Mouse (Mus musculus) CD8-positive naive resting alpha-beta T cell, adult 2 months (primary cell): ENCODE measurements around the gene Zdhhc5.
"Not testable (repeated sequence)": the region's sequence is repeated elsewhere in the genome, so short reads cannot be mapped to it uniquely, and the experiment has no call there.

ENCODE experiments used
- DNase-seq, 2 experiments: peaks; one replicate each; pipeline ENCODE4 v3.0.0; 2022; ENCODE audit warnings: low read depth in 2 of 2, low spot score in 2 of 2

The Zdhhc5 gene

DNA sequence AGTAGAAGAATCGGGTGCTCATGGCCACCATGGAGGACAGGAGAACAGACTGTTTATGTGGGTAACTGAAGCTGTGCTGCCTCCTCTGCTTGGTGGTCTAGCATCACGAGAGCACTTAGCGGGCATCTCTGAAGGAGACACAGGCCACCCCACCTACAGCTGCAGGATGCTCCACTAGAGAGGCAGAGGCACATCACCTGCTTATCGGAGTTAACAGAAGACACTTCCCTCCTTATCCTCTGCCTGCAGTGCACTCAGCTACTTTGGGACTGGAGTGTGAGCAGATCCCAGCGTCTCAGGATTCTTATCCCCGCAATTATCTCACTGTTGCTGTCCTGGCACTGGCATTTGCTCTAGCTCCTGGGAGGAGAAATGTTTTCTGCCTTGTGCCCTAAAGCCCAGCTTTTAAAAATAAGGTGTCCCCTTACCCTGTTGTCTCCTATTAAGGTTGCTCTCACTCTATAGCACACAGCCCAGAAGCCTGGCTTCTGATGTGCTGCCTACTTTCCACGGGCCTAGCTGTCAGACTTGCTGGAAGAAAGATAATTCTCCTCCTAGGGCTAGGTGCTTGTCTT, 20.5 kb upstream of the Zdhhc5 start:
- no peak for DNase-seq

DNA sequence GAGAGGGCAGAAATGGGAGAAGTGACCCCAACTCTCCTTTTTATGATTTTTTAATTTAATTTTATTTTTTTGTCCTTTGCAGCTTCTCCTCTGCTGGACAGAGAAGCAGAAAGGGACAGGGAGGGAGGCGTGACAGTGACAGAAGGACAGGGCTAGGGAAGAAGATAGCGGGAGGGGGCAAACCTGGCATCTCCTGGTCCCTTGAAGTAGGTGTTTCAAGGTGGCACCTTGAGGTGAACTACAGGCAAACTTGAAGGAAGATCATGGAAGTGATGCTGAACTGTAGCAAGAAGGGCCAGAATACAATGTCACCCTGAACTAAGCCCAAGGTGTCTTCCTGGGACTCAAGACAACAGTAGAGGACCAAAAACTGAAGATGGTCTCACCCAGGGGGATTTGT, 19.9 kb upstream of the Zdhhc5 start:
- no peak for DNase-seq

DNA sequence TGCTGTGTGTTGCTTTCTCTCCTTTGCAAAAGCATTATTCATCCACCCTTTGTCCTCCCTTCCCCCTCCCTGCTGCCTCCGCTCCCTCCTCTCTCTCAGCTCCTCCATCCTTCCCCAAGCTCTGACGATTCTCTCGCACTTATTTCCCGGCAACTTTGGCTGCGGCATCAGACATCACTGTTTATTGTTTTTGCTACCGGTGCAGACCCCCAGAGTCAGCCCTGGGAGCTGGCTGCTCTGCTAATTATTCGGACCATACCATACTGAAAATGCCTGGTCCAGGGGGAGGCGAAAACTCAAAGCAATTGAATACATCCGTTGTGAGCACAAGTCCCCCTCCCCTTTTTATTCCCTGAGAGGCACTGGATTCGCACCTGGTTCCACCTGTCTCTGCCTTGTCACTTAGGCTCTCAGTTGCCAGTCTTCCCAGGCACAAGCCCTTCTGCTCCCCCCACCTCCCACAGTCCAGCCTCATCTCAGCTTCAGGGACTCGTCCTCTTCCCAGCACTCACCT, 19.4 kb upstream of the Zdhhc5 start:
- no peak for DNase-seq

DNA sequence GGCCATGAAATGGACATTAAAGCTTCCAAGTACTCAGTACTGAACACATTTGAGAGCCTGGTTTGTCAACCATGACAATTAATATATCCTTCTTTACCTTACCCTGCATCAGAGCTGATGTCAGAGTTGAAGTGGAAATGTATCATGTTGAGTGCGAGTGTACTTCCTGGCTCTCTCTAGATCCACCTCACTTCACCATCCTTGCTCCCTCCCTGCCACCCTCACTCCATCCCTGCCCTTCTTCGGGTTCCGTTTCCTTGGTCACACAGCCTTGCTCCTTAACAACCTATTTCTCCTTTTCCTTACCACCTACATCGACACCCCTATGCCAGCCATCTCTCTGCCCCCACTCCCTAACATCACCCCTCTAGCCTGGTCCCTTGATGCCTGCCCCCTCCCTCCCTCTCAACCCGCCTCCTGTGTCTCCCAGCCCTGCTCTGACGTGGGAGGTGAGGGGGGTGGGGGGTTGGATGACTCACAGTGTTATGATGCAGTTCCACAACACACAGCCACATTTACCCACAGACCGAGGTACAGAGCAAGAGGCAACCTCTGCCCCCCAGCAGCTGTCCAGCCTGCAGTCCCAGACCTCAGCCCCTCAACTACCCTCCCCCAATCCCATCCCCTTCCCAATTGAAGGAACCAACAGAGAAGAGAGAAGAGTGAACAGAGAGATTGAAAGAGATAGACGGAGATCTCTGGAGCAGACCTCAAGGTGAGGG, 18.8 kb upstream of the Zdhhc5 start, which contains the start of gene Ypel4:
Gene Ypel4, plus strand, starts transcription at position 480 of the 722 bp plus-strand sequence.
- DNase-seq: peak in 1 of 2 experiments; percentile 58

DNA sequence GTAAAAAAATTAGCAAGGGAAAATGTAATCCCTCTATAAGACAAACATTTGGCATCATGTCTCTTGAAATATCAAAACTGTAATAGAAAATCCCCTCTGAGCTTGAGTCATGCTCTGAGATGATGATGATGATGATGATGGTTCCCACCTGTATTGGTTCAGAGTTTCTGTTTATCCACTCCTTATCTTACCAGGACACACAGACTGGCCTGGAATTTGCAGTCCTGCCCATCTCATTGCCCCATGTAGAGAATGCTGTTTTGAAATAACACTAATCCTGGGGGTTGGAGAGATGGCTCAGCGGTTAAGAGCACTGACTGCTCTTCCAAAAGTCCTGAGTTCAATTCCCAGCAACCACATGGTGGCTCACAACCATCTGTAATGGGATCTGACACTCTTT, 17.4 kb upstream of the Zdhhc5 start:
- DNase-seq: no peak

DNA sequence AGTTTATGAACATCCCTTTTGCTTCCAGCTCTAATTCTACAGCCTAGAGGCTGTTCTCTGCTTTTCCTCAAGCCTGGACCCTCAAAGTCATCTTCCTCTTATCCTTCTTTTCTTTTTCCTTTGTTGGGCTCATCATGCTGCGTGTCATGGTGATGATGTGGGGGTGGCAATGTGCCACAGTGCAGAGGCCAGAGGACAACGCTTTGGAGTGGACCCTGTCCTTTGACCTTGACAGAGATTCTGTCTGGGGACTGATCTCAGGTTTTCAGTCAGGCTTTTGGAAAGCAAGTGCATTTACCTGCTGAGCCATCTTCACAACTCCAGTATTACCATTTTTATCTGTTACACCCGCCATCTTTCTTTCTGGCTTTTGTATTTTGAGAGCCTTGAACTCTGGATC, 16.2 kb upstream of the Zdhhc5 start:
- DNase-seq: no peak

DNA sequence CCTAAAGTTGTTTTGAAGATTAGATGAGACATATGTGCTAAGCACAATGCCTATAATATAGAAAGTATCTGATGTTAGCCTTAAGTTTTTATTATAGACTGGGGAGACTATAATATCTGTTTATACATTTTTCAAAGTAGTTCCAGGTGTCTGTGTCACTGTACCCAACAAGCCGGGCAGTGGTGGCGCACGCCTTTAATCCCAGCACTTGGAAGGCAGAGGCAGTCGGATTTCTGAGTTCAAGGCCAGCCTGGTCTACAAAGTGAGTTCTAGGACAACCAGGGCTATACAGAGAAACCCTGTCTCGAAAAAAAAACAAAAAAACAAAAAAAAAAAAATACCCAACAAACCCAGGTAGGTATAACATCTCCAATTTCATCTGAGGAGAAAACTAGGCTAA, 13.2 kb upstream of the Zdhhc5 start:
- not testable (repeated sequence) for DNase-seq

DNA sequence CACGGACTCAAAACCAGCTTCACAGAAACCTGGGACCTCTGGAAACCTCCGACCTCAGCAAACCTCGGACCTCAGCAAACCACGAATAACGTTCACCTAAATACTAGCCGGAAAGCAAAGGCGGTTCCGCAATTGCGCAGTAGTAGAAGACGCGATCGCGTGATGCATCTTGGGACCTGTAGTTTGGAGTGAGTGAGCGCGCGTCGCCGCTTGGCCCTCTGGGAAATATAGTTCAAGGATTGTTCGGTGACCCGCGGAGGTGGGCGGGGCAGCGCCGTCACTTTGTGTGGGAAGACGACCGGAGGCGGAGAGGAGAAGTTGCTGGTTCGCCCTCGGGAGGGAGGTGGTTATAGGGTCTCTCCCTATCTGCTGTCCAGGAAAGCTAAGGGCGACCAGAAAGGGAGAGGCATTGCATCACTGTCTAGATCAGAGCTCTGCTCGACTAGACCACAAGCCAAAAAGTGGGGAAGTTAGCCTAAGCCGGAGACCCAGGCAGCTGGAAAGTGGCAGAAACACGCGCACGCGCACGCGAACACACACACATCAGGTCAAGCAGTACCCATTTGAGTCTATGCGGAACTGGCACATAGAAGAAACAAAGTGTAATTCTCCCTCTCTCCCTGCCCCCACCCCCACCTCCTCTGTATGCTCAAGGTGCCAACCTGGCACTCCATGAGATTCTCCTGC, 12.3 kb upstream of the Zdhhc5 start, which contains the start of gene Clp1:
Gene Clp1, minus strand, starts transcription at position 179 of the 687 bp plus-strand sequence.
- peak; percentile 87 to 90 for DNase-seq

DNA sequence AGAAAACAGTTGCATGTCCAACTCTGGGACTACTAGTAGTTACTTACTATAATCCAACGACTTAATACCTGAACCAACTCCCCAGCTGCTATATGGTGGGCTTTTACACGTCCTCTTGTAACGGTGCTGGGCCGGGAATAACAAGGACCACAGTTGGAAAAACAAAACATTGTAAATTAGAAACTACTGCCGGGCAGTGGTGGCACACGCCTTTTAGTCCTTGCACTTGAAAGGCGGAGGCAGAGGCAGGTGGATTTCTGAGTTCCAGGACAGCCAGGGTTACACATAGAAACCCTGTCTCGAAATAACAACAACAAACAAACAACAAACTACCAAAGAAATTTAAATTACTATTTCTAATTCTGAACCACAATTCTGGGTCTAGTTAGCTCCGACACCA, 11.7 kb upstream of the Zdhhc5 start:
- no peak for DNase-seq

DNA sequence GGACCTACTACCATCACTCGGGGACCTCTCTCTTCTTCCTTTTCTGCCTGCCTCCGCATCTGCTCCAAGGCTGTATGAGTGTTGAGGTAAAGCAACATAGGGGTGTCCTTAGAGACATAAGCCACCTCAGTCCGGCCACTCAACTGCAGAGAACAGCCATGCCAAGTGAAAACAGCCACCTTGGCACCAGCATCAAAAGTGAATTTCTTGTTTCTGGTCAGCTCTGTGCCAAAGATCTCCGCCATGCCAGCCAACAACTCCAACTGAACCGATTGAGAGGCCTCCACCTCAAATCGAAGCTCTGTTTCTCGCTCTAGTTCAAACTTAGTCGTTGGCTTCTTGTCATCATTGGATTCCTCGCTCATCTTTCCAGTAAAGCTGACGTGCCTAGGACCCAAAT, 10.8 kb upstream of the Zdhhc5 start:
- DNase-seq: no peak

DNA sequence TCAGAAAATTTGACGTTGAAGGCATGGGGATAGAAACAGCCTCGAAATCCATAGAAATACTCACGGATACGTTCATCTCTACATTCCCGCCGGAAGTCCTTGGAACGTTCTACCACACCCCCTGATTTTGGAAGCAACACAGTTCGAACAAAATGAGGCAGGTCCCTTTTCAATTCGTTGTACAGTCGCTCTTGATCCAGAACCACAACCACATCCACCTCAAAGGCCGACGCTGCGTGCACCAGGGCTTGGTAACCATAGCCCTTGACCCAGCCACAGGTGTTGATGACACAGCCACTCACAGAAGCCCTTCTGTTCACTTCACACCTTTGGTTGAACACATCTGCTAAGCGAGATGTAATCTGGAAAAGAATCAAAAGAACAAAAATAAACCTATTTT, 8.9 kb upstream of the Zdhhc5 start:
- DNase-seq: no peak

DNA sequence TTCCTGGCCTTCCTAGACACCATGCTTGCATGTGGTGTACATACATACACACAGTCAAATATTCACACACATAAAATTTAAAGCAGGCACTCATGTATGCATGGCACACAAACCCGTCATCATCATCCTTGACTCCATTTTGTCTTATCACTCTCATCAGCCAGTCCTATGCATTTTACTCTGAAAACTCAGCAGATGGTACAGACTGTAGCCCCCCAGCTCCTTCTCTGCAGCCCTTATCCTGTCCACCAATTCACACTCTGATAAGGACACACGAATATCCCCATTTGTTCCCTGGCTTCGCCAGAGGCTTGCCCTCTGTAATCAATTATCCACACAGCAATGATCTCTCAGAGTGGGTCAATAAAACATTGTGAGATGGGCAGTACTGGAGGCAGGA, 6.2 kb upstream of the Zdhhc5 start:
- no peak for DNase-seq

DNA sequence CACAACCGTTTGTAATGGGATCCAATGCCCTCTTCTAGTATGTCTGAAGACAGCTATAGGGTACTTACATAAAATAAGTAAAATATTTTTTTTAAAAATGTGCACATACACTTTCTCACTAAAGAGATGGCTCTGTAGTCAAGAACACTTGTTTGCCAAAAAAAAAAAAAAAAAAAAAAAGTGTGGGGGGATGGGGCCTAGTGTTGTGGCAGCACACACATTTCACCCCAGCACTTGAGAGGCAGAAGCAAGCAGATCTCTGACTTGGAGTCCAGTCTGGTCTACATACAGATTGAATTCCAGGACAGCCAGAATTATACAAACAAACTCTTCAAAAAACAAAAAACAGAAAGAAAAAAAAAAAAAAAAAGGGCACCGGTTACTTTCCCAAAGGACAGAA, 5.7 kb upstream of the Zdhhc5 start:
- DNase-seq: no peak

DNA sequence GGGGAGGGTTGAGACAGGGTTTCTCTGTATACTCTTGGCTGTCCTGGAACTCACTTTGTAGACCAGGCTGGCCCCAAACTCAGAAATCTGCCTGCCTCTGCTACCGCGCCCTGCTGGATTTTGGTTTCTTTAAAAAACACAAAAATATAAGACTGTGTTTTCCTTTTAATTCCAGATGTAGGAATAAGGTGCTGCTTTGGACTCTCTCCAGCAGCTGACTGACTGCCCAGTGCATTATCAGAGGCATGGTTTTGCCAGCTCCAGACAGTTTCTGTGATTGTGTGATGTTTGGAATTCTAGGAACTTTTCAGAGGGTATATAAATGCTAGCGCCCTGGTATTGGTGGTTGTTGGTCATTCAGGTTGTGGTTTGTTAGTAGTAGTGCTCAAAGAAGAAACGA, 2.4 kb upstream of the Zdhhc5 start:
- no peak for DNase-seq

DNA sequence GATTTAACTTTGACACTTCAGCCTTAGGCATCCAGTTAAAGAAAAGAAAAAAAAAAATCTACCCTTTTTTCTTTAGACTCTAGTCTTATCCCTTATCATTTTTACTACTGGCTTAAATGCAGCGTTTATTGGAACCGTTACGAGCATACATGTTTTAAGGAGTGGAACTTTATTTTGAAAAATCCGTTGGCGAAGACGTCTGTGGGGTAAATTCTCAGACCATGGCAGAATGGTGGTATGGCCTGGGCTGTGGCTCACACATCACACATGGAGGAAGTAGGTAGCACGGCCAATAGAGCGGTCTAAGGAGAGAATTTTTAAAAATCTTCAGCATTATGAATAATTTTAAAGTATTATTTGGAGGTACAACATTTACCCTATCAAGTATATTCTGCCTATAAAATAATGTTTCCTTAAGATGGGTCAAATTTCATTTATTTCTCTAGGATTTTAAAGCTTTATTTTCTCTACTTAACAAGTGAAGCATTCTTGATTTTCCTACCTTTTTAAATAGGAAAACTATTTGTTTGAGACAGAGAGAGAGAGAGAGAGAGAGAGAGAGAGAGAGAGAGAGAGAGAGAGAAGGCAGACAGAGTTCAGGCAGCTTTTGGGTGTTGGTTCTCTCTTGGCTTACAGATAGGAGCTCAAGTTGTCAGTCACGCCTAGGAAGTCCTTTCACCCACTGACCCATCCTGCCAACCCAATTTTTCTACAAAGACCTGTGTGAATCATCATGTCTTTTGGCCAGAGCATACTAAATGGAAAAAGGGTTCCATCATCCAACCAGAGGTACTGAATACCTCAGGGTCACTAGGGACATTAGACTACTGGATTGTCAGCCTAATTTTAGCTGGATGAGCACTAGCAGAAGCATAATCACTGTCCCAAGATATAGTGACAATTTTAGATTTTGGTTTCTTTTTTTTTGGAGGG, 1.7 kb upstream of the Zdhhc5 start:
- DNase-seq: no peak

DNA sequence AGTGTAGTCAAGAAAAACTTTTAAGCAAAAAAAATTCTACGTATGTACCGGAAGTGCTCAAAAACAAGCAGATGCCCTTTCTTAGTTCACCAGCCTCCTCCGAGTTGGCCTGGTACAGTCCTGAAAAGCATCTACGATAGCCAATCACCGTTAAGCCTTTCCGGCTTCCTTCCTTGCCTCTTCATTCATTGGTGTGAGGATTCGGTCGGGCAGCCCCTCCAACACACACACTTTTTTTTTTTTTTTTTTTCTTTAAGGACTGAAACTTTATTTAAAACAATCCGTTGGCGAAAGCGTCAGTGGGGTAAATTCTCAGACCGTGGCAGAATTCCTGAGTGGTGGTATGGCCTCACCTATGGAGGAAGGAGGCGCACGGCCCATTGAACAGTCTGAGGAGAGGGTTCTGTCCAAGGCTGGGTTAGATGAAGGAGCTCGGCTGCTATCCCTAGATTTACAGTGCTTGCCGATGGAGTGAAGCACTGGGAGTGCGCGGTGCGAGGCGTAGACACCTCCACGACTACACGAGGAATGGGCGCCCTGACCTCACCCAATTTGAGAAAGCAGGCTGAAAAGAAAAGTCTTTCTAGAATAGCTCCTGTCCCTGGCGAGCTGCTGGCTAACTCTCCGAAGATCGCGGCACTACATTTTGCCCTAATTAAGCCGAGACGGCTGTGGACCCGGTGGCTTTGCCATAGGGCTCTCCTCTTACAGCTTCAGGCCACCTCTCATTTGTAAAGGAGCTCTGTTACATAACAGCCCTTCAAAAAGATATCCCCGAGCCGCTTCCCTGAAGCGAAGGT, 782 bp upstream of the Zdhhc5 start:
- DNase-seq: peak in 1 of 2 experiments; percentile 63

DNA sequence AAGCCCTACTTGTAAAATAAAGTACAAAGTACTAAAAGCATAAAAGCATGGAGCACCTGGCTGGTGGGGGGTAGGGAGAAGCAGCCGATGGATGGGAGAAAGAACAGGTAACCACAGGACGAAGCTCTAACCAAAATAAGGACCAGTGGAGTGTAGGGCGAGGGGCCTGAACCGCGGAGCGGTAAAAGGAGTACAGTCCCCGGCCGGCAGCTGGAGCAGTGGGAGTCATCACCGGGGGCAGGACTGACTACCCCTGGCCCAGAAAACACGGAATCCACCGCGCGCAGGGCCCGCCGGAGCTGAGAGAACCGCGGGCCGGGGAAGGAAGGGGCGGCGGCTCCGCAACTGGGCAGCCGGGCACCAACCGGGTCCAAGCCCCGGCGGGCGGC, 564 bp downstream of the Zdhhc5 start:
- DNase-seq: no peak

DNA sequence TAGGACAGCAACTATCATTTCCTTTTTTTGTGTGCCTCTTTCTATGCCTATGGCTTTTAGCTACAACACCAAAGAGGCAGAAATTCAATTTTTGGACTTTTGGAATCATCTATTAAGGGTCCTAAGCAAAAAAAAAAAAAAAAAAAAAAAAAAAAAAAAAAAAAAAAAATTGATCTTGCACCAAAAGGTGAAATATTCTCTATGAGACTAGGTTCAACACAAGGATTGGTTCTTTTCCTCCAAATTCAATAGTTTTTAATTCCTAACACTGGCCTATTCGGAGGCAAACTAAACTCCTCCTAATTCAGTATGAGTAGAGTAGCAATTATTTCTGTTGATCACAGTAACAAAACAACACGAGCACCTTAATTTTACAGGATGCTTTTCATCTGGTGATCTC, 3.1 kb downstream of the Zdhhc5 start:
- no peak for DNase-seq

DNA sequence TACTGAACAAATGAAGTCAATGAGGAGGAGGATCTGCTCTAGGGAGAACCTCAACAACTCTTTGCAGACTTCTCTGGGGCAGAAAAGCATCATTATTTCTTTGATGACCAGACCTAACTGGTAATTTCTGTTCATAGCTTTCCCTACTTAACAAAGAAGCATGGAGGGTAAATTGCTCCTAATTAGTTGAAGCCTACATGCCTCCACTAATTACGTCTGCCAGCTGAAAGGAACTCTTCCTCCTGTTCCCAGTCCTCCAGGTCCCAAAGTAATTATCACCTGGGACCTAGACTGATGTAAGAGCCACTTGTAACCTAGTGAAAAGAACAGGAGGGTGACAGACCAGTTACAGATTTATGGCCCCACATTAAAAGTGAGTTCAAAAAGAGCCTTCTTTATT, 7.5 kb downstream of the Zdhhc5 start:
- no peak for DNase-seq

DNA sequence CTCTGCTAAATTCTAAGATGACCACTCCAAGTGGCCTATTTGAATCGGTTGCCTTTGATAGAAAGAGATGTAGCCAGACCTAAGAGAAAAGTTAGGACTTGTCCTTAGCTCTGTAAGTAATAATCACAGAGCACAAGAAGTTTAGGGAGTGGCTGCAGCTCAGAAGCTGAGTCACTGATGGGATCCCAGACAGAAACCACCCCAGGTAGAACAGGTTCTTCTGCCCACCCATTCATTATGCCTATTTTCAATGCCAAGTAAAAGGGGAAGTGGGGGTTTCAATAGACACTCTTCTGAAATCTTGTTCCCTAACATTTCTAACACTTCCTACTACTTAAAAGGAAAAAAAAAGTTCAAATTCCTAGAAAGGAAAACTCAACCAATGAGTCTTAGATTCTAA, 9.7 kb downstream of the Zdhhc5 start:
- DNase-seq: no peak
